Mouse (Mus musculus) stomach, postnatal 0 days (tissue): ENCODE results near the gene Crb1. TPM values are rescaled to one million over a fixed set of nuclear protein-coding genes. Genes with fewer than 3 reads are reported as not detected.

Source experiments
- ATAC-seq: fragments of 200-750 bp; cut with Nextera tagmentation; 2 replicates; pipeline ENCODE4 v1.8.0; 2017; ENCODE audit not compliant: low FRiP score, low TSS enrichment
- DNase-seq: peaks from one replicate; pipeline ENCODE4 v3.0.0-alpha.2; 2016; ENCODE audit warnings: low spot score
- H3K27ac ChIP-seq: fragments of 300-500 bp; sonication (generic); replicated peaks from 2 replicates; pipeline ENCODE4 v1.5.1; 2014; ENCODE audit warnings: mild to moderate bottlenecking, control low read depth
- H3K27me3 ChIP-seq: fragments of 300-500 bp; sonication (generic); 2 replicates; pipeline ENCODE4 v1.6.1; 2014; ENCODE audit warnings: low read length; ENCODE audit not compliant: control insufficient read depth, insufficient read depth
- H3K36me3 ChIP-seq: fragments of 300-500 bp; sonication (generic); 2 replicates; pipeline ENCODE4 v1.6.1; 2014; ENCODE audit warnings: low read length, mixed read lengths; ENCODE audit not compliant: control insufficient read depth, insufficient read depth
- H3K4me1 ChIP-seq: fragments of 300-500 bp; sonication (generic); replicated peaks from 2 replicates; pipeline ENCODE4 v1.6.1; 2014; ENCODE audit warnings: antibody characterized with exemption; ENCODE audit not compliant: control insufficient read depth, insufficient read depth
- H3K4me2 ChIP-seq: fragments of 300-500 bp; sonication (generic); replicated peaks from 2 replicates; pipeline ENCODE4 v1.6.1; 2014; ENCODE audit warnings: low read depth, mild to moderate bottlenecking, control low read depth, moderate library complexity
- H3K4me3 ChIP-seq: fragments of 300-500 bp; sonication (generic); 2 replicates; pipeline ENCODE4 v1.5.1; 2014; ENCODE audit warnings: low read depth, low read length, control low read depth
- H3K9ac ChIP-seq: fragments of 300-500 bp; sonication (generic); 2 replicates; pipeline ENCODE4 v1.6.1; 2014; ENCODE audit warnings: mild to moderate bottlenecking, low read length, control low read depth, mixed read lengths
- H3K9me3 ChIP-seq: fragments of 300-500 bp; sonication (generic); 2 replicates; pipeline ENCODE4 v1.6.1; 2016; ENCODE audit warnings: low read length; ENCODE audit not compliant: control insufficient read depth
- CTCF ChIP-seq: IDR thresholded peaks from 2 replicates; pipeline ENCODE4 v1.5.1; 2016; ENCODE audit warnings: antibody characterized with exemption, low read depth, mild to moderate bottlenecking, moderate library complexity
- EP300 ChIP-seq: optimal IDR thresholded peaks from 2 replicates; pipeline ENCODE3; 2016; ENCODE audit warnings: antibody characterized with exemption
- WGBS: fragments of 180-500 bp; shearing (Covaris S2); extraction: QIAGEN DNeasy Blood & Tissue Kit; methylation state at CpG from one replicate; pipeline ENCODE4 v1.1.7; 2014; 5-methylcytosine and 5-hydroxymethylcytosine counted together
- polyA plus RNA-seq: library from polyadenylated mRNA; unstranded; fragments of >200 nt; fragmentation: Nextera tagmentation; extraction: Ambion mirVana; gene quantifications from 2 replicates; pipeline ENCODE4 v1.2.1, GENCODE M21; 2015

The Crb1 gene
- polyA plus RNA-seq, 1 experiment from 2014 or later, result 0.04 TPM

GRCm38 (mm10) chr1:139206259-139206658, 170.6 kb downstream of the Crb1 start:
- WGBS, result 62% methylated on average over 4 of the region's 4 CpGs
- no peak overlapping the region for H3K4me2 ChIP-seq
- no peak overlapping the region for H3K27ac ChIP-seq
- no peak overlapping the region for H3K4me3 ChIP-seq
- no peaks in the 10 kb centered on the region for H3K27me3 ChIP-seq
- no peak overlapping the region for H3K9ac ChIP-seq
- H3K36me3 ChIP-seq, result no peaks in the 10 kb centered on the region
- H3K9me3 ChIP-seq, result no peaks in the 10 kb centered on the region
- DNase-seq, result no peak
- ATAC-seq, result no peak
- H3K4me1 ChIP-seq, result peaks cover 3% of the 10 kb centered on the region; the same call in 1 of the 2 replicates
- TF ChIP-seq EP300 (no peak), CTCF (no peak)

GRCm38 (mm10) chr1:139203026-139203425, 173.9 kb downstream of the Crb1 start:
- ATAC-seq (no peak), DNase-seq (no peak)
- TF ChIP-seq CTCF, result no peak
- no peaks in the 10 kb centered on the region for H3K9me3 ChIP-seq
- 50% methylated on average over 5 of the region's 5 CpGs for WGBS
- no peaks in the 10 kb centered on the region for H3K4me1 ChIP-seq
- H3K36me3 ChIP-seq, result no peaks in the 10 kb centered on the region
- no peaks in the 10 kb centered on the region for H3K27me3 ChIP-seq
- no peak overlapping the region for H3K4me3 ChIP-seq
- H3K27ac ChIP-seq, result no peak overlapping the region
- H3K9ac ChIP-seq, result no peak overlapping the region
- no peak overlapping the region for H3K4me2 ChIP-seq

GRCm38 (mm10) chr1:139194428-139195028, 182.4 kb downstream of the Crb1 start:
- Histone ChIP-seq H3K36me3 (no peaks in the 10 kb centered on the region), H3K27me3 (no peaks in the 10 kb centered on the region), H3K9me3 (no peaks in the 10 kb centered on the region), H3K4me1 (no peaks in the 10 kb centered on the region), H3K4me2 (no peak overlapping the region), H3K9ac (no peak overlapping the region), H3K4me3 (no peak overlapping the region), H3K27ac (no peak overlapping the region)
- TF ChIP-seq CTCF, result no peak
- no peak for TF ChIP-seq EP300
- WGBS, result 26% methylated on average over 5 of the region's 5 CpGs
- no peak for DNase-seq
- no peak for ATAC-seq

GRCm38 (mm10) chr1:139194011-139194410, 182.9 kb downstream of the Crb1 start:
- Histone ChIP-seq H3K27me3 (no peaks in the 10 kb centered on the region), H3K4me2 (no peak overlapping the region), H3K36me3 (no peaks in the 10 kb centered on the region), H3K27ac (no peak overlapping the region), H3K4me1 (no peaks in the 10 kb centered on the region), H3K9me3 (no peaks in the 10 kb centered on the region), H3K9ac (no peak overlapping the region), H3K4me3 (no peak overlapping the region)
- DNase-seq (no peak), ATAC-seq (no peak)
- TF ChIP-seq EP300, result no peak
- no peak for TF ChIP-seq CTCF
- WGBS, result 75% methylated on average over 2 of the region's 2 CpGs

GRCm38 (mm10) chr1:139192635-139193034, 184.3 kb downstream of the Crb1 start:
- no peaks in the 10 kb centered on the region for H3K36me3 ChIP-seq
- H3K9me3 ChIP-seq, result no peaks in the 10 kb centered on the region
- no peak overlapping the region for H3K4me3 ChIP-seq
- TF ChIP-seq CTCF (no peak), EP300 (no peak)
- no peaks in the 10 kb centered on the region for H3K27me3 ChIP-seq
- 67% methylated on average over 3 of the region's 3 CpGs for WGBS
- H3K9ac ChIP-seq, result no peak overlapping the region
- H3K4me2 ChIP-seq, result no peak overlapping the region
- no peaks in the 10 kb centered on the region for H3K4me1 ChIP-seq
- ATAC-seq, result no peak
- H3K27ac ChIP-seq, result no peak overlapping the region
- DNase-seq, result no peak

GRCm38 (mm10) chr1:139180481-139181149, 196.3 kb downstream of the Crb1 start:
- TF ChIP-seq EP300, result no peak
- TF ChIP-seq CTCF, result no peak
- no peaks in the 10 kb centered on the region for H3K9me3 ChIP-seq
- no peak for DNase-seq
- H3K36me3 ChIP-seq, result no peaks in the 10 kb centered on the region
- no peak overlapping the region for H3K4me3 ChIP-seq
- H3K9ac ChIP-seq, result no peak overlapping the region
- no peak for ATAC-seq
- H3K4me2 ChIP-seq, result no peak overlapping the region
- H3K27ac ChIP-seq, result no peak overlapping the region
- no peaks in the 10 kb centered on the region for H3K27me3 ChIP-seq
- no peaks in the 10 kb centered on the region for H3K4me1 ChIP-seq
- 42% methylated on average over 6 of the region's 6 CpGs for WGBS
